Mouse (Mus musculus): ENCODE results near the gene Crebzf. TPM values are rescaled to one million over a fixed set of nuclear protein-coding genes. Genes with fewer than 3 reads are reported as not detected.

The Crebzf gene
- total RNA-seq, 2 experiments from 2014 or later = 78.1 to 84.6 TPM

GRCm38 (mm10) chr7:90473511-90473910 lies 31.0 kb downstream of the Crebzf start:
- DNase-seq (ENCODE audit: low spot score in 2 of 2) = no peak
- intact Hi-C loops (cut with DNase I) = no loop called here

- intact Hi-C loops (cut with DNase I) = loop anchor here (1.0 to 2.0 kb wide), 2 partner anchors 19 to 33 kb away; partner anchors contain the start of gene Tmem126a
Observed at GRCm38 (mm10) chr7:90475793-90476312, 33.3 kb downstream of the Crebzf start, which contains the start of gene Tmem126b. Tmem126b (minus strand) TSS chr7:90476001.

GRCm38 (mm10) chr7:90476313-90477245 lies 34.0 kb downstream of the Crebzf start, which contains the start of gene Dlg2:
Dlg2 (plus strand) TSS chr7:90476672.
- intact Hi-C loops (cut with DNase I) = loop anchor here (1.0 to 2.0 kb wide), 2 partner anchors 20 to 33 kb away; partner anchors contain the start of gene Tmem126a
- peak; percentile 66 to 68 for DNase-seq (ENCODE audit: low spot score in 2 of 2)

More at GRCm38 (mm10) chr7:90475793-90476312, 33.3 kb downstream of the Crebzf start, which contains the start of gene Tmem126b:
- DNase-seq (ENCODE audit: low spot score in 2 of 2) = peak; percentile 97 to 100

- intact Hi-C loops (cut with DNase I) = no loop called here
- DNase-seq (ENCODE audit: low spot score in 2 of 2) = no peak
Observed at GRCm38 (mm10) chr7:90482607-90483006, 40.1 kb downstream of the Crebzf start.

Other genes with a start within 250 kb of the Crebzf start
- gene Ccdc83, start 177.0 kb upstream of the Crebzf start, total RNA-seq (2021) = not detected
- gene Sytl2, start 140.5 kb upstream of the Crebzf start, total RNA-seq (2021) = 10 to 100 TPM; 76.5 to 79.4 TPM
- gene Ccdc89, start 16.2 kb upstream of the Crebzf start, total RNA-seq (2021) = under 1 TPM; 0.71 to 0.78 TPM
- 10 to 100 TPM; 43.2 to 44.8 TPM for gene Tmem126a, start 14.5 kb downstream of the Crebzf start, total RNA-seq (2021)
- 10 to 100 TPM; 22.6 to 24.0 TPM for gene Tmem126b, start 33.3 kb downstream of the Crebzf start, total RNA-seq (2021)
- gene Dlg2, start 33.9 kb downstream of the Crebzf start, total RNA-seq (2021) = 100 to 1,000 TPM; 319 to 325 TPM

Measured in left cerebral cortex, postnatal 25 days (tissue).